Mouse (Mus musculus) small intestine, adult 2 months (tissue): ENCODE data around the gene Tmem158.

Experiments
- CTCF ChIP-seq: fragments of 200-500 bp; IDR thresholded peaks from 2 replicates; pipeline ENCODE4 v1.5.1; 2012; ENCODE audit warnings: low read depth, mild to moderate bottlenecking, control low read depth, inconsistent platforms, low read length, moderate library complexity, mixed read lengths; ENCODE audit not compliant: insufficient replicate concordance, insufficient read length; ENCODE audit errors: extremely low read depth
- POLR2A ChIP-seq: fragments of 200-500 bp; IDR thresholded peaks from 2 replicates; pipeline ENCODE4 v1.6.1; 2012; ENCODE audit warnings: low read depth, mild to moderate bottlenecking, control low read depth, inconsistent platforms, low read length, moderate library complexity

GRCm38 (mm10) chr9:123304917-123305316 is 44.4 kb upstream of the Tmem158 start:
- TF ChIP-seq CTCF (no peak), POLR2A (no peak)
